Mouse (Mus musculus) v-Abl transformed pro-B cells (cell line): Measurements from ENCODE around the gene Guca2b.

Source experiments
- in situ Hi-C, 2 experiments: fragments of 400-800 bp; cut with MboI; formaldehyde crosslinking; loops; one replicate each; pipeline ENCODE4 v1.15.1; 2025; ENCODE audit not compliant: unreplicated experiment in 2 of 2

The Guca2b gene

GRCm38 (mm10) chr4:119662151-119662550 is 3.4 kb upstream of the Guca2b start:
- in situ Hi-C loops: loop anchor here (10.0 kb wide), 3 partner anchors 227 to 463 kb away; no protein-coding TSS in a partner anchor

GRCm38 (mm10) chr4:119660007-119660406 is 1.3 kb upstream of the Guca2b start:
- in situ Hi-C loops: loop anchor here (10.0 kb wide), 3 partner anchors 225 to 465 kb away; no protein-coding TSS in a partner anchor

GRCm38 (mm10) chr4:119658246-119658645 is 508 bp downstream of the Guca2b start:
- in situ Hi-C loops: no loop called here

GRCm38 (mm10) chr4:119657011-119657410 is 1.7 kb downstream of the Guca2b start:
- in situ Hi-C loops: no loop called here

GRCm38 (mm10) chr4:119642666-119643065 is 16.1 kb downstream of the Guca2b start:
- in situ Hi-C loops: no loop called here

GRCm38 (mm10) chr4:119638656-119639055 is 20.1 kb downstream of the Guca2b start:
- in situ Hi-C loops: loop anchor here in 1 of 2 experiments (10.0 kb wide), 1 partner anchor 394 kb away; no protein-coding TSS in a partner anchor

- in situ Hi-C loops: loop anchor here in 1 of 2 experiments (10.0 kb wide), 1 partner anchor 393 kb away; no protein-coding TSS in a partner anchor
These were observed 20.8 kb downstream of the Guca2b start for GRCm38 (mm10) chr4:119637946-119638345.

GRCm38 (mm10) chr4:119637176-119637845 is 21.4 kb downstream of the Guca2b start, which contains the start of gene Guca2a:
Gene Guca2a, plus strand, starts transcription at chr4:119637704.
- in situ Hi-C loops: loop anchor here in 1 of 2 experiments (10.0 kb wide), 1 partner anchor 393 kb away; no protein-coding TSS in a partner anchor

GRCm38 (mm10) chr4:119636731-119637130 is 22.0 kb downstream of the Guca2b start:
- in situ Hi-C loops: loop anchor here in 1 of 2 experiments (10.0 kb wide), 1 partner anchor 392 kb away; no protein-coding TSS in a partner anchor

GRCm38 (mm10) chr4:119635686-119636085 is 23.1 kb downstream of the Guca2b start:
- in situ Hi-C loops: loop anchor here in 1 of 2 experiments (10.0 kb wide), 1 partner anchor 391 kb away; no protein-coding TSS in a partner anchor

- in situ Hi-C loops: loop anchor here (5.0 to 10.0 kb wide), 5 partner anchors 32 to 492 kb away; no protein-coding TSS in a partner anchor
These were observed 23.7 kb downstream of the Guca2b start for GRCm38 (mm10) chr4:119634908-119635660.

GRCm38 (mm10) chr4:119633948-119634347 is 24.8 kb downstream of the Guca2b start:
- in situ Hi-C loops: loop anchor here (5.0 to 10.0 kb wide), 5 partner anchors 33 to 493 kb away; no protein-coding TSS in a partner anchor

- in situ Hi-C loops: loop anchor here (5.0 to 10.0 kb wide), 5 partner anchors 34 to 494 kb away; no protein-coding TSS in a partner anchor
These were observed 25.4 kb downstream of the Guca2b start for GRCm38 (mm10) chr4:119633342-119633741.

- in situ Hi-C loops: loop anchor here (5.0 to 10.0 kb wide), 5 partner anchors 35 to 495 kb away; no protein-coding TSS in a partner anchor
These were observed 26.0 kb downstream of the Guca2b start for GRCm38 (mm10) chr4:119632721-119633120.

GRCm38 (mm10) chr4:119631115-119631919 is 27.4 kb downstream of the Guca2b start:
- in situ Hi-C loops: loop anchor here (5.0 to 10.0 kb wide), 5 partner anchors 36 to 496 kb away; no protein-coding TSS in a partner anchor

GRCm38 (mm10) chr4:119628363-119628762 is 30.4 kb downstream of the Guca2b start:
- in situ Hi-C loops: loop anchor here in 1 of 2 experiments (5.0 kb wide), 2 partner anchors 191 to 386 kb away; no protein-coding TSS in a partner anchor

GRCm38 (mm10) chr4:119627317-119627716 is 31.4 kb downstream of the Guca2b start:
- in situ Hi-C loops: loop anchor here in 1 of 2 experiments (5.0 kb wide), 2 partner anchors 190 to 385 kb away; no protein-coding TSS in a partner anchor

- in situ Hi-C loops: loop anchor here in 1 of 2 experiments (5.0 kb wide), 2 partner anchors 190 to 385 kb away; no protein-coding TSS in a partner anchor
These were observed 31.9 kb downstream of the Guca2b start for GRCm38 (mm10) chr4:119626876-119627275.

GRCm38 (mm10) chr4:119626081-119626645 is 32.6 kb downstream of the Guca2b start:
- in situ Hi-C loops: loop anchor here in 1 of 2 experiments (5.0 kb wide), 2 partner anchors 189 to 384 kb away; no protein-coding TSS in a partner anchor
